ENCODE assay signal across 13 mouse cellular contexts in the genomic region with DNA sequence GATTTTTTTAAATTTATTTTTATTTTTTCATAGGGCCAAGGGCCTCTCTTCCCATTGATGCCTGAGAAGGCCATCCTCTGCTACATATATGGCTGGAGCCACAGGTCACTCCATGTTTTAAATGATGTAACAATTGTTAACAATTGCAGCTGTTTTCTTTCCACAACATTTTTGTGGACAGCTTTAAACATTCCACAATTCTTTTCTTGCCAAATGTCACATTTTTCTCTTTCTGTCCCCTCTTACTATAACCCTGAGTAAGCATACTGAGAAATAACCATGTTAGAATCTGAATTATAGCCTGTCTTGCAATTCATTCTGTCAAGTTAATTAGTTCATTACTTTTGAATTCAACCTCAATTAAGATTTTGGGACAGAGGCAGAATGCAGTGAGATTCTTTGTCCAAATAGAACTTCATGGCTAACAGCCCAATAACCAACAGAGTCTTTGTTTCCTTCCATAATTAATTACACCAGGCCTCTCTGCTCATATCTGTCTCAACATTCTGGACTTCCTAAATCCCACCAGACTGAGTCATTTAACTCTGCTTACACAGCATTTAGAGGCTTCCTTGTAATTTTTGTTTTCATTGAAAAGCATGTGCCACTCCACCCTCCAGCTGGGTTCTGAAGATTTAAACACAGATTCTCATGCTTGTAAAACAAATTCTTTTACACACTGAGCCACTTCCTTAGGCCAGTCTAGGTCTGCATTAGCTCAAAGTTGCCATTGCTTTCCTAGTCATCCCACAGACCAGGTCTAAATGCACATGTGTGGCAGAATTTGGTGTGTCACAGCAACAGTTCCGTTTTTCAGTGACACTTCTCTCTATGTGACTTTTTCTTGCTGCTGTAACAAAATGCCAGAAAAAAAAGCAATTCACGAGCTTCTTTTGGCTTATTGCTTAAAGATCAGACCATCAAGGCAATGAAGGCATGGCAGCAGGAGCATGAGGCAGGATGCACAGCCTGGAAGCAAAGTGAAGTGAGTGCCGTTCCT. TPM values are rescaled to one million over a fixed set of nuclear protein-coding genes. Genes with fewer than 3 reads are reported as not detected.
DNase-seq lines count a peak whose midpoint lies in the region; ATAC-seq and TF ChIP-seq lines count a peak whose summit lies in the region.
"Had no signal": no experiment of that assay in that cellular context is flagged by ENCODE, and none has a peak within 500 bp of the region (broad histone marks: within the 10 kb centered on the region; RNA-seq: fewer than 3 reads in every experiment).

No protein-coding gene starts in this region.

- peak overlapping the region; percentile 5; the same call in 1 of the 2 replicates for H3K27ac ChIP-seq in embryonic facial prominence, embryonic 13.5 days
- no peak overlapping the region for H3K27ac ChIP-seq in embryonic facial prominence, embryonic 10.5 days (replicated peaks)
- no peak overlapping the region for H3K27ac ChIP-seq in kidney, postnatal 0 days
- H3K27ac ChIP-seq in cerebellum, adult 2 months (ENCODE audit: insufficient read depth, low read length), result no peak overlapping the region
- H3K27ac ChIP-seq: heart, adult 2 months; hindbrain, embryonic 15.5 days; liver, embryonic 13.5 days had no signal

- no peak for TF ChIP-seq POLR2A in cerebellum, adult 2 months (IDR thresholded peaks at IDR 0.05; ENCODE audit: borderline replicate concordance, insufficient read depth, low read length)

- no peak overlapping the region for H3K4me3 ChIP-seq in embryonic facial prominence, embryonic 13.5 days
- no peak overlapping the region for H3K4me3 ChIP-seq in embryonic facial prominence, embryonic 10.5 days
- no peak overlapping the region for H3K4me3 ChIP-seq in kidney, postnatal 0 days (replicated peaks; ENCODE audit: low read depth, low read length)
- H3K4me3 ChIP-seq in cerebellum, adult 2 months (replicated peaks; ENCODE audit: insufficient read depth, low read depth, low read length), result no peak overlapping the region
- H3K4me3 ChIP-seq: heart, adult 2 months; hindbrain, embryonic 15.5 days; liver, embryonic 13.5 days had no signal

- no peak for TF ChIP-seq CTCF in kidney, postnatal 0 days (IDR thresholded peaks at IDR 0.05; ENCODE audit: low read depth)
- TF ChIP-seq CTCF in cerebellum, adult 2 months (IDR thresholded peaks at IDR 0.05; ENCODE audit: borderline replicate concordance, insufficient read depth, low read depth, low read length), result no peak

- no peak for DNase-seq in embryonic facial prominence, embryonic 10.5 days (ENCODE audit: low spot score)
- peak; percentile 83 for DNase-seq in kidney, postnatal 0 days (ENCODE audit: low spot score)
- DNase-seq in kidney, postnatal 25 days, result no peak
- DNase-seq in MEL-GATA-1-ER (ENCODE audit: extremely low read depth, low read depth), result peak; percentile 30
- DNase-seq in adrenal gland, adult 8-10 months, result no peak
- DNase-seq in cerebellum, adult 2 months, result no peak
- DNase-seq: adrenal gland, postnatal 25 days; heart, adult 2 months; liver, embryonic 13.5 days had no signal

- no peaks in the 10 kb centered on the region for H3K9me3 ChIP-seq in embryonic facial prominence, embryonic 13.5 days
- H3K9me3 ChIP-seq in embryonic facial prominence, embryonic 10.5 days, result no peaks in the 10 kb centered on the region
- no peaks in the 10 kb centered on the region for H3K9me3 ChIP-seq in kidney, postnatal 0 days (replicated peaks; ENCODE audit: low read length)
- H3K9me3 ChIP-seq: hindbrain, embryonic 15.5 days; liver, embryonic 13.5 days had no signal

- H3K9ac ChIP-seq in embryonic facial prominence, embryonic 13.5 days, result no peak overlapping the region
- H3K9ac ChIP-seq in kidney, postnatal 0 days (ENCODE audit: low read depth, low read length), result no peak overlapping the region
- H3K9ac ChIP-seq: hindbrain, embryonic 15.5 days; liver, embryonic 13.5 days had no signal

- ATAC-seq in embryonic facial prominence, embryonic 13.5 days (ENCODE audit: insufficient number of reproducible peaks, insufficient read depth, low FRiP score, low TSS enrichment, low read depth), result no peak
- ATAC-seq in kidney, postnatal 0 days (replicated peaks; ENCODE audit: low FRiP score, low read depth), result 0 out of 2 replicates have a peak, but pooled peaks have one; percentile 25
- ATAC-seq in granulocyte monocyte progenitor cell, adult 5-6 weeks (replicated peaks; ENCODE audit: poor library complexity, severe bottlenecking), result peak; percentile 66
- ATAC-seq: midbrain, embryonic 16.5 days had no signal

- H3K36me3 ChIP-seq in embryonic facial prominence, embryonic 13.5 days, result no peaks in the 10 kb centered on the region
- H3K36me3 ChIP-seq in embryonic facial prominence, embryonic 10.5 days (replicated peaks), result no peaks in the 10 kb centered on the region
- no peaks in the 10 kb centered on the region for H3K36me3 ChIP-seq in kidney, postnatal 0 days (ENCODE audit: insufficient read depth, low read length)
- H3K36me3 ChIP-seq: hindbrain, embryonic 15.5 days; liver, embryonic 13.5 days had no signal

- H3K27me3 ChIP-seq in embryonic facial prominence, embryonic 13.5 days, result no peaks in the 10 kb centered on the region
- H3K27me3 ChIP-seq in embryonic facial prominence, embryonic 10.5 days (replicated peaks; ENCODE audit: low read depth, poor library complexity, severe bottlenecking), result no peaks in the 10 kb centered on the region
- H3K27me3 ChIP-seq in kidney, postnatal 0 days (ENCODE audit: insufficient read depth, low read length), result no peaks in the 10 kb centered on the region
- no peaks in the 10 kb centered on the region for H3K27me3 ChIP-seq in cerebellum, adult 2 months (ENCODE audit: control insufficient read depth, insufficient read depth, low read length)
- H3K27me3 ChIP-seq: hindbrain, embryonic 15.5 days; liver, embryonic 13.5 days had no signal

- 72% methylated on average over 3 of the region's 3 CpGs for WGBS in embryonic facial prominence, embryonic 13.5 days
- 81% methylated on average over 3 of the region's 3 CpGs for WGBS in embryonic facial prominence, embryonic 10.5 days
- WGBS in kidney, postnatal 0 days, result 62% methylated on average over 3 of the region's 3 CpGs
- 41% methylated on average over 3 of the region's 3 CpGs for WGBS in cerebellum, adult 2 months

- H3K4me2 ChIP-seq in embryonic facial prominence, embryonic 13.5 days, result no peak overlapping the region
- no peak overlapping the region for H3K4me2 ChIP-seq in kidney, postnatal 0 days (ENCODE audit: low read length)
- H3K4me2 ChIP-seq: hindbrain, embryonic 15.5 days; liver, embryonic 13.5 days had no signal

- no peaks in the 10 kb centered on the region for H3K4me1 ChIP-seq in embryonic facial prominence, embryonic 13.5 days
- H3K4me1 ChIP-seq in embryonic facial prominence, embryonic 10.5 days, result no peaks in the 10 kb centered on the region
- H3K4me1 ChIP-seq in kidney, postnatal 0 days (replicated peaks; ENCODE audit: insufficient read depth, low read length), result no peaks in the 10 kb centered on the region
- H3K4me1 ChIP-seq in cerebellum, adult 2 months (ENCODE audit: control insufficient read depth, insufficient read depth, low read length), result no peaks in the 10 kb centered on the region
- H3K4me1 ChIP-seq: hindbrain, embryonic 15.5 days; liver, embryonic 13.5 days had no signal

RNA-seq across cellular contexts. Expression of a gene that starts 18.7 kb away (rescaled TPM):
- 0.21 and 0.52 TPM in 2 replicates for polyA plus RNA-seq in embryonic facial prominence, embryonic 13.5 days (2015; fragmentation: Nextera tagmentation; extraction: Ambion mirVana)
- polyA plus RNA-seq in embryonic facial prominence, embryonic 10.5 days (2016; fragmentation: Nextera tagmentation; extraction: Ambion mirVana), result not detected in 2 replicates
- polyA plus RNA-seq in kidney, postnatal 0 days (2015; fragmentation: Nextera tagmentation; extraction: Ambion mirVana), result 0.17 and 0.25 TPM in 2 replicates
- 3.8 and 4.0 TPM in 2 replicates for total RNA-seq in granulocyte monocyte progenitor cell, adult 5-6 weeks (2014; fragmentation: Nextera tagmentation)
- 65.3 and 73.3 TPM in 2 replicates for total RNA-seq in granulocyte monocyte progenitor cell, adult 5-6 weeks (2017)
- 1 to 10 TPM; 1.1 to 2.3 (median 1.7) TPM for total RNA-seq in adrenal gland, adult 8-10 months (2022)
- polyA plus RNA-seq in cerebellum, adult 2 months (2012; rRNA removed), result 0.08 TPM in 1 of 2 replicates, not detected in the other
- total RNA-seq: heart, adult 2 months had no signal
- polyA plus RNA-seq: heart, adult 2 months; hindbrain, embryonic 15.5 days; midbrain, embryonic 16.5 days had no signal

Comparison
In these comparisons a context has a peak if more than half of its experiments do, and no peak if none do; other contexts are left out.
1. DNase-seq: peak in kidney, postnatal 0 days (single experiment) and MEL-GATA-1-ER (single experiment); none in embryonic facial prominence, embryonic 10.5 days (single experiment), kidney, postnatal 25 days (0 of 2), adrenal gland, adult 8-10 months (single experiment) and cerebellum, adult 2 months (0 of 2).